In the genomic region with DNA sequence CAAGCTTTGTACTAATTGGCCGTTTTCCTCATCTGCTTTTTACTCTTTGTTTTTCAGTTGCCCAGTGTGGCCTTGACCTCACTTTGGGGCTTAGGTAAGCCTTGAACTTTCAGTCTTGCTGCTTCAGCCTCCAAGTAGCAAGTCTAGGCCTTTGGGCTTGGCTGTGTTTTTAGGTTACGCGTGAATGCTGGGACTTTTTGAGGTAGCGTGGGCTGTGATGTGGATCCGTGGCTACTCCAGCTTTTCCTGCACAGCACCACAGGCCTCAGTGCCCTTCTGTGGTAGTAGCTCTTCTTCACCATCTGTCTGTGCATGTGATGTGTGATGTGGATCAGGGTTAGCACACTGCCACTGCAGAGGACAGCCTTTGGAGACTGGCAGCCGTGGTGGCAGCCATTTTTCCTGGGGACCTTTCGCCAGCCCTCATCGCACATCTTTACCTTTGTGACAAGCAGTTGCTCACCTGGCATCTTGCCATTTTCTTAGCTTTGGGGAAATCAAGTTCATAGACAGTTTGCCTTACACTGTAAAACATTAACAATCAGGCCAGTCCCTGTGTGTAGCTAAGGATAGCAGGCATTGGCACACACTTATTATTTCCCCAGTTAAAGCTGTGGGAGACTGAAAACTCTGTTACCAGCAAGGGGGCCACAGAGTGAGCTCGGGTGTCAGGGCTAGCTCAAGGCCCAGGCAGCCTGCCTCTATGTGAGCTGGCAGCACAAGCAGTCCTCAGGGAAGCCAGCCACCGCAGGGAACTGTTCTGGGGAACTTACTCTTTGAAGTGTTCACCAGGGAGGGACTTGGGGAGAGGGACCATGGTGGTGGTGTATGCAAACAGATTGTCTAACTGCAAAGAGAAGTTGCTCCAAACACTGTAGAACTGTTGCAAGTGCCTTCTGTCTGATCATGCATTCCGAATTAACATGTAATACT, we compare ENCODE assay signal across 8 mouse cellular contexts.
DNase-seq lines count a peak whose midpoint lies in the region; ATAC-seq and TF ChIP-seq lines count a peak whose summit lies in the region.

No protein-coding gene starts in this region.

- WGBS in embryonic facial prominence, embryonic 13.5 days = 78% methylated on average over 11 of the region's 11 CpGs
- 81% methylated on average over 11 of the region's 11 CpGs for WGBS in embryonic facial prominence, embryonic 10.5 days
- WGBS in liver, adult 2 months = 31% methylated on average over 11 of the region's 11 CpGs
- WGBS in hindbrain, embryonic 15.5 days = 68% methylated on average over 11 of the region's 11 CpGs
- WGBS in midbrain, embryonic 16.5 days = 71% methylated on average over 11 of the region's 11 CpGs

- H3K79me2 ChIP-seq in liver, adult 2 months (ENCODE audit: control insufficient read depth, insufficient read depth, low read length) = peaks cover 43% of the 10 kb centered on the region

- no peak for DNase-seq in embryonic facial prominence, embryonic 10.5 days (ENCODE audit: low spot score)
- peak; percentile 81 for DNase-seq in liver, adult 2 months (ENCODE audit: extremely low read depth, low read depth, low spot score)
- DNase-seq in liver = no peak
- no peak for DNase-seq in cerebellum, postnatal 36 days

- peaks cover 62% of the 10 kb centered on the region for H3K4me1 ChIP-seq in embryonic facial prominence, embryonic 13.5 days
- peaks cover 53% of the 10 kb centered on the region for H3K4me1 ChIP-seq in embryonic facial prominence, embryonic 10.5 days
- H3K4me1 ChIP-seq in liver, adult 2 months (ENCODE audit: control insufficient read depth, insufficient read depth, low read length) = peaks cover 39% of the 10 kb centered on the region
- peaks cover 54% of the 10 kb centered on the region for H3K4me1 ChIP-seq in hindbrain, embryonic 15.5 days (replicated peaks)
- peaks cover 43% of the 10 kb centered on the region for H3K4me1 ChIP-seq in midbrain, embryonic 16.5 days (ENCODE audit: control insufficient read depth, insufficient read depth, low read length)

- peak overlapping the region; percentile 51 for H3K27ac ChIP-seq in embryonic facial prominence, embryonic 13.5 days
- H3K27ac ChIP-seq in embryonic facial prominence, embryonic 10.5 days (replicated peaks) = no peak overlapping the region
- H3K27ac ChIP-seq in liver, adult 2 months (replicated peaks; ENCODE audit: insufficient read depth, low read depth, low read length) = peak overlapping the region; percentile 25
- 0 out of 2 replicates have a peak overlapping the region, but pooled peaks have one; percentile 4 for H3K27ac ChIP-seq in hindbrain, embryonic 15.5 days (replicated peaks)
- H3K27ac ChIP-seq in midbrain, embryonic 16.5 days (ENCODE audit: low read length) = 0 out of 2 replicates have a peak overlapping the region, but pooled peaks have one; percentile 35

- H3K4me2 ChIP-seq in embryonic facial prominence, embryonic 13.5 days = no peak overlapping the region
- no peak overlapping the region for H3K4me2 ChIP-seq in hindbrain, embryonic 15.5 days
- H3K4me2 ChIP-seq in midbrain, embryonic 16.5 days (ENCODE audit: low read length) = no peak overlapping the region

- H3K4me3 ChIP-seq in embryonic facial prominence, embryonic 13.5 days = no peak overlapping the region
- H3K4me3 ChIP-seq in embryonic facial prominence, embryonic 10.5 days = no peak overlapping the region
- no peak overlapping the region for H3K4me3 ChIP-seq in liver, adult 2 months (ENCODE audit: insufficient read depth, low read depth, low read length)
- no peak overlapping the region for H3K4me3 ChIP-seq in hindbrain, embryonic 15.5 days
- no peak overlapping the region for H3K4me3 ChIP-seq in midbrain, embryonic 16.5 days (ENCODE audit: low read depth, low read length)

- no peak for TF ChIP-seq POLR2A in liver, adult 2 months (IDR thresholded peaks at IDR 0.05; ENCODE audit: extremely low read depth, insufficient read depth, low read length)

- no peak overlapping the region for H3K9ac ChIP-seq in embryonic facial prominence, embryonic 13.5 days
- H3K9ac ChIP-seq in liver, adult 2 months (ENCODE audit: low read depth, low read length) = no peak overlapping the region
- H3K9ac ChIP-seq in hindbrain, embryonic 15.5 days = no peak overlapping the region
- no peak overlapping the region for H3K9ac ChIP-seq in midbrain, embryonic 16.5 days (ENCODE audit: low read depth, low read length)

- 0 out of 2 replicates have a peak, but pooled peaks cover 2% of the 10 kb centered on the region for H3K36me3 ChIP-seq in embryonic facial prominence, embryonic 13.5 days
- H3K36me3 ChIP-seq in embryonic facial prominence, embryonic 10.5 days (replicated peaks) = peaks cover 7% of the 10 kb centered on the region
- H3K36me3 ChIP-seq in liver, adult 2 months (ENCODE audit: control insufficient read depth, insufficient read depth, low read length) = no peaks in the 10 kb centered on the region
- H3K36me3 ChIP-seq in hindbrain, embryonic 15.5 days = no peaks in the 10 kb centered on the region
- no peaks in the 10 kb centered on the region for H3K36me3 ChIP-seq in midbrain, embryonic 16.5 days (ENCODE audit: control insufficient read depth, insufficient read depth, low read length)

- TF ChIP-seq CTCF in liver, adult 2 months (IDR thresholded peaks at IDR 0.05; ENCODE audit: low read depth, low read length) = no peak

- H3K9me3 ChIP-seq in embryonic facial prominence, embryonic 13.5 days = no peaks in the 10 kb centered on the region
- H3K9me3 ChIP-seq in embryonic facial prominence, embryonic 10.5 days = no peaks in the 10 kb centered on the region
- no peaks in the 10 kb centered on the region for H3K9me3 ChIP-seq in hindbrain, embryonic 15.5 days
- H3K9me3 ChIP-seq in midbrain, embryonic 16.5 days (replicated peaks; ENCODE audit: control insufficient read depth, low read length, poor library complexity, severe bottlenecking) = no peaks in the 10 kb centered on the region

- no peak for ATAC-seq in embryonic facial prominence, embryonic 13.5 days (ENCODE audit: insufficient number of reproducible peaks, insufficient read depth, low FRiP score, low TSS enrichment, low read depth)
- no peak for ATAC-seq in hindbrain, embryonic 15.5 days (ENCODE audit: low FRiP score, low read depth)
- ATAC-seq in midbrain, embryonic 16.5 days = no peak
- ATAC-seq in megakaryocyte-erythroid progenitor cell, adult 5-6 weeks (replicated peaks; ENCODE audit: low FRiP score, low TSS enrichment, poor library complexity, severe bottlenecking) = no peak

- H3K27me3 ChIP-seq in embryonic facial prominence, embryonic 13.5 days = no peaks in the 10 kb centered on the region
- H3K27me3 ChIP-seq in embryonic facial prominence, embryonic 10.5 days (replicated peaks; ENCODE audit: low read depth, poor library complexity, severe bottlenecking) = no peaks in the 10 kb centered on the region
- no peaks in the 10 kb centered on the region for H3K27me3 ChIP-seq in liver, adult 2 months (ENCODE audit: control insufficient read depth, insufficient read depth, low read length)
- H3K27me3 ChIP-seq in hindbrain, embryonic 15.5 days = no peaks in the 10 kb centered on the region
- H3K27me3 ChIP-seq in midbrain, embryonic 16.5 days (ENCODE audit: control insufficient read depth, insufficient read depth, low read depth, low read length) = no peaks in the 10 kb centered on the region
